Mouse (Mus musculus): ENCODE measurements around the gene Bmyc. TPM values are rescaled to one million over a fixed set of nuclear protein-coding genes. Genes with fewer than 3 reads are reported as not detected.
A peak's percentile ranks its signal among the peaks of the same experiment; 100 is the strongest.
"Not testable (repeated sequence)": the region's sequence is repeated elsewhere in the genome, so short reads cannot be mapped to it uniquely, and the experiment has no call there.

Bmyc gene
- polyA plus RNA-seq, 1 experiment: 14.2 TPM

DNA sequence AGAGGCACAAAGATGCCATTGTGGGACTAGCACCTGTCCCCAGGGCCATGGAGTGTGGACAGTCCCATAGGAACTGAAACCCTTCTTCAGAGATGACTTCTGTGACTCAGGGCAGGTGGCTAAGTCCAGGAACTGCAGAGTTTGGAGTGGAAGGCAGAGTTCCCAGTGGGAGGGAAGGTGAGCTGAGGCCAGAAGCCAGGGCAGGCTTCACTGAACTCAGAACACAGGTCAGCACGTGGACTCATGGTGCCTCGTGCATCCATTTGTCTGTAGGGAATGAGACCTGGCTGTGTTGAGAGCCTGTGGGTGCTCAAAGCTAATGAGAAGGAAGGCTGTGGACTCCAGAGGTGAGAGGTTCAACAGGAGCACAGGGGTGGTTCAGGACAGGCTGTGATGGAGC, 7.8 kb upstream of the Bmyc start:
- no peak for TF ChIP-seq CTCF (conservative IDR thresholded peaks at IDR 0.05; ENCODE audit: insufficient read depth, insufficient read length, low read depth, low read length)
- no peak for TF ChIP-seq POLR2A (IDR thresholded peaks at IDR 0.05; ENCODE audit: low read depth, low read length)
- Histone ChIP-seq H3K27me3 (replicated peaks; ENCODE audit: control insufficient read depth, insufficient read depth, low read length) (no peaks in the 10 kb centered on the region), H3K36me3 (ENCODE audit: control insufficient read depth, insufficient read depth, low read length) (no peaks in the 10 kb centered on the region), H3K27ac (ENCODE audit: insufficient read depth, low read depth, low read length) (no peak overlapping the region), H3K4me1 (ENCODE audit: control insufficient read depth, insufficient read depth, low read length) (no peaks in the 10 kb centered on the region), H3K4me3 (ENCODE audit: insufficient read depth, low read depth, low read length) (no peak overlapping the region)
- DNase-seq: peak; percentile 63
- 43% methylated on average over 2 of the region's 2 CpGs for WGBS

- DNase-seq: not testable (repeated sequence)
- 88% methylated on average over 3 of the region's 3 CpGs for WGBS
Observed at GRCm38 (mm10) chr2:25699743-25700142, 6.8 kb upstream of the Bmyc start, which contains the start of gene Obp2a. TSS of gene Obp2a (plus strand) at chr2:25700043.

DNA sequence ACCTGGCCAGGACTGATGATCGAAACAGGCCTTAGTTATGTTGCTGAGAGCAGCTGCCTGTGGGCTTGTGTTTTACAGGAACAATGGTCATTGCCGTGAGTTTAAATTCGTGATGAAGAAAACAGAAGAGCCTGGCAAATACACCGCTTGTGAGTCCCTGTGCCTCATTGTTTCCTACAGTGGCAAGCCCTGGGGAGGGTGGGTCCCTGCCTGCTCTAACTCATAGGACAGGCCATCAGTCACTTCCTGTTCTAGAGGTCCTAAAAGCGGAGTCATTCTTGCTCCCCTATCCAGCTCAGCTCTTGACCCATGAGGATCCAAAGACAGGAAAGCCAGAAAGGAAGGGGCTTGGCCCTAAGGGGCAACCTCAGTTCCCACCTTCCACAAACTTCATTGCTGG, 5.5 kb upstream of the Bmyc start:
- TF ChIP-seq CTCF (conservative IDR thresholded peaks at IDR 0.05; ENCODE audit: insufficient read depth, insufficient read length, low read depth, low read length) (no peak), POLR2A (IDR thresholded peaks at IDR 0.05; ENCODE audit: low read depth, low read length) (no peak)
- no peak overlapping the region for H3K27ac ChIP-seq (ENCODE audit: insufficient read depth, low read depth, low read length)
- no peak overlapping the region for H3K4me3 ChIP-seq (ENCODE audit: insufficient read depth, low read depth, low read length)
- WGBS: 76% methylated on average over 5 of the region's 5 CpGs
- H3K4me1 ChIP-seq (ENCODE audit: control insufficient read depth, insufficient read depth, low read length): no peaks in the 10 kb centered on the region
- H3K36me3 ChIP-seq (ENCODE audit: control insufficient read depth, insufficient read depth, low read length): no peaks in the 10 kb centered on the region
- DNase-seq: no peak
- no peaks in the 10 kb centered on the region for H3K27me3 ChIP-seq (replicated peaks; ENCODE audit: control insufficient read depth, insufficient read depth, low read length)

More at GRCm38 (mm10) chr2:25699743-25700142, 6.8 kb upstream of the Bmyc start, which contains the start of gene Obp2a:
- H3K4me3 ChIP-seq (ENCODE audit: insufficient read depth, low read depth, low read length); H3K4me1 ChIP-seq (ENCODE audit: control insufficient read depth, insufficient read depth, low read length); H3K27ac ChIP-seq (ENCODE audit: insufficient read depth, low read depth, low read length); H3K27me3 ChIP-seq (replicated peaks; ENCODE audit: control insufficient read depth, insufficient read depth, low read length); H3K36me3 ChIP-seq (ENCODE audit: control insufficient read depth, insufficient read depth, low read length): not testable (repeated sequence)

DNA sequence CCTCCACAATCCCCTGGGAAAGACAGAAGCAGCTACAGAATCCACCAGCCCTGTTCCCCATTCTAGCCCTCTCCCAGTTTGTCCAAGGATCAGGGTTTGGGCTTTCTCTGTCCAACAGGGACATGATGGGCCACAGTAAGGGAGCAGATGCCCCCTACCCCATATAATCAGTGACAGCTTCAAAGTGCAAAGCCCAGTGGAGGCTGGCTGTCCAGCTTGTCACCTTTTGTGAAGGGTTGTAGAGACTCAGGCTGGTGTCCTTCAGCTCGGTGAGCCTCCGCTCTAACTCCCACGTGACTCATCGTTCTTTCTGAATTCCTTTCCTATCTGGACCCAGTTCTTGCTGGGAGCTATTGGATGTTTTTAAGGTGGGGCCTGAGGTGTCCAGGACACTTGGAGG, 2.8 kb upstream of the Bmyc start:
- Histone ChIP-seq H3K27me3 (replicated peaks; ENCODE audit: control insufficient read depth, insufficient read depth, low read length) (no peaks in the 10 kb centered on the region), H3K36me3 (ENCODE audit: control insufficient read depth, insufficient read depth, low read length) (no peaks in the 10 kb centered on the region), H3K4me1 (ENCODE audit: control insufficient read depth, insufficient read depth, low read length) (no peaks in the 10 kb centered on the region), H3K27ac (ENCODE audit: insufficient read depth, low read depth, low read length) (no peak overlapping the region), H3K4me3 (ENCODE audit: insufficient read depth, low read depth, low read length) (no peak overlapping the region)
- DNase-seq: no peak
- WGBS: 67% methylated on average over 4 of the region's 4 CpGs
- no peak for TF ChIP-seq CTCF (conservative IDR thresholded peaks at IDR 0.05; ENCODE audit: insufficient read depth, insufficient read length, low read depth, low read length)
- no peak for TF ChIP-seq POLR2A (IDR thresholded peaks at IDR 0.05; ENCODE audit: low read depth, low read length)

- no peak overlapping the region for H3K4me3 ChIP-seq (ENCODE audit: insufficient read depth, low read depth, low read length)
- no peaks in the 10 kb centered on the region for H3K4me1 ChIP-seq (ENCODE audit: control insufficient read depth, insufficient read depth, low read length)
- no peaks in the 10 kb centered on the region for H3K27me3 ChIP-seq (replicated peaks; ENCODE audit: control insufficient read depth, insufficient read depth, low read length)
- no peaks in the 10 kb centered on the region for H3K36me3 ChIP-seq (ENCODE audit: control insufficient read depth, insufficient read depth, low read length)
- H3K27ac ChIP-seq (ENCODE audit: insufficient read depth, low read depth, low read length): no peak overlapping the region
- 85% methylated on average over 2 of the region's 2 CpGs for WGBS
- peak; percentile 35 for DNase-seq
- TF ChIP-seq CTCF (conservative IDR thresholded peaks at IDR 0.05; ENCODE audit: insufficient read depth, insufficient read length, low read depth, low read length) (no peak; the same call in 1 of the 2 replicates), POLR2A (IDR thresholded peaks at IDR 0.05; ENCODE audit: low read depth, low read length) (no peak)
Observed at GRCm38 (mm10) chr2:25708121-25708520, 1.6 kb downstream of the Bmyc start.

- WGBS: 100% methylated on average over 1 of the region's 1 CpGs
- not testable (repeated sequence) for H3K4me3 ChIP-seq (ENCODE audit: insufficient read depth, low read depth, low read length); H3K27ac ChIP-seq (ENCODE audit: insufficient read depth, low read depth, low read length); H3K4me1 ChIP-seq (ENCODE audit: control insufficient read depth, insufficient read depth, low read length); DNase-seq; H3K27me3 ChIP-seq (replicated peaks; ENCODE audit: control insufficient read depth, insufficient read depth, low read length); H3K36me3 ChIP-seq (ENCODE audit: control insufficient read depth, insufficient read depth, low read length)
Observed at GRCm38 (mm10) chr2:25709056-25709455, 2.5 kb downstream of the Bmyc start.

GRCm38 (mm10) chr2:25709791-25710190, 3.3 kb downstream of the Bmyc start:
- DNase-seq; H3K4me1 ChIP-seq (ENCODE audit: control insufficient read depth, insufficient read depth, low read length); H3K4me3 ChIP-seq (ENCODE audit: insufficient read depth, low read depth, low read length); H3K27ac ChIP-seq (ENCODE audit: insufficient read depth, low read depth, low read length); H3K36me3 ChIP-seq (ENCODE audit: control insufficient read depth, insufficient read depth, low read length); H3K27me3 ChIP-seq (replicated peaks; ENCODE audit: control insufficient read depth, insufficient read depth, low read length): not testable (repeated sequence)
- WGBS: 63% methylated on average over 2 of the region's 2 CpGs

- DNase-seq; H3K4me1 ChIP-seq (ENCODE audit: control insufficient read depth, insufficient read depth, low read length); H3K4me3 ChIP-seq (ENCODE audit: insufficient read depth, low read depth, low read length); H3K27ac ChIP-seq (ENCODE audit: insufficient read depth, low read depth, low read length); H3K36me3 ChIP-seq (ENCODE audit: control insufficient read depth, insufficient read depth, low read length); H3K27me3 ChIP-seq (replicated peaks; ENCODE audit: control insufficient read depth, insufficient read depth, low read length): not testable (repeated sequence)
- 26% methylated on average over 3 of the region's 3 CpGs for WGBS
Observed at GRCm38 (mm10) chr2:25711641-25712040, 5.1 kb downstream of the Bmyc start.

All from kidney, adult 2 months (tissue).